Mouse (Mus musculus) adrenal gland, adult 8-10 months (tissue): ENCODE measurements at regions not wholly inside any gene's neighbourhood (a gene's known extent, or its start where the extent isn't known, plus 50 kb on each side); places are given as distances from the start of the nearest gene placed in this dataset.

Experiments used
- DNase-seq: peaks from one replicate; pipeline ENCODE4 v3.0.0; 2022

- no peak for DNase-seq
Measured at GRCm38 (mm10) chr2:116942321-116942791, 63.9 kb downstream of the Tmco5 start.

GRCm38 (mm10) chr2:116948538-116948937 is 70.0 kb downstream of the Tmco5 start:
- no peak for DNase-seq

- no peak for DNase-seq
Measured at GRCm38 (mm10) chr2:116949741-116950140, 71.2 kb downstream of the Tmco5 start.

GRCm38 (mm10) chr2:116950154-116950553 is 71.7 kb downstream of the Tmco5 start:
- no peak for DNase-seq

- DNase-seq, result no peak
Measured at GRCm38 (mm10) chr2:116951481-116951880, 73.0 kb downstream of the Tmco5 start.

- no peak for DNase-seq
Measured at GRCm38 (mm10) chr2:116954280-116954679, 75.8 kb downstream of the Tmco5 start.

- no peak for DNase-seq
Measured at GRCm38 (mm10) chr2:116954896-116955295, 76.4 kb downstream of the Tmco5 start.

GRCm38 (mm10) chr2:116963116-116963873 is 84.8 kb downstream of the Tmco5 start:
- DNase-seq, result no peak

- no peak for DNase-seq
Measured at GRCm38 (mm10) chr2:116966266-116966665, 87.8 kb downstream of the Tmco5 start.

GRCm38 (mm10) chr2:116971666-116972613 is 93.4 kb downstream of the Tmco5 start:
- DNase-seq, result no peak

GRCm38 (mm10) chr2:116972614-116972985 is 94.1 kb downstream of the Tmco5 start:
- no peak for DNase-seq

- DNase-seq, result no peak
Measured at GRCm38 (mm10) chr2:116973441-116973840, 95.0 kb downstream of the Tmco5 start.

- DNase-seq, result no peak
Measured at GRCm38 (mm10) chr2:116974152-116974551, 95.7 kb downstream of the Tmco5 start.

- no peak for DNase-seq
Measured at GRCm38 (mm10) chr2:116974569-116975060, 96.1 kb downstream of the Tmco5 start.

GRCm38 (mm10) chr2:116975091-116975600 is 96.7 kb downstream of the Tmco5 start:
- peak; percentile 53 for DNase-seq

- DNase-seq, result peak; percentile 79
Measured at GRCm38 (mm10) chr2:116975601-116976431, 97.3 kb downstream of the Tmco5 start.

GRCm38 (mm10) chr2:116976432-116976750 is 97.9 kb downstream of the Tmco5 start:
- no peak for DNase-seq

- no peak for DNase-seq
Measured at GRCm38 (mm10) chr2:116976951-116977503, 98.5 kb downstream of the Tmco5 start.

- DNase-seq, result no peak
Measured at GRCm38 (mm10) chr2:116977771-116978600, 99.5 kb downstream of the Tmco5 start.

- DNase-seq, result no peak
Measured at GRCm38 (mm10) chr2:116978809-116979208, 100.3 kb downstream of the Tmco5 start.
